Mouse (Mus musculus) midbrain, embryonic 16.5 days (tissue): Measurements from ENCODE around the gene Csn1s2a. TPM values are rescaled to one million over a fixed set of nuclear protein-coding genes. Genes with fewer than 3 reads are reported as not detected.
"Not testable (repeated sequence)": the region's sequence is repeated elsewhere in the genome, so short reads cannot be mapped to it uniquely, and the experiment has no call there.

Experiments
- ATAC-seq: fragments of 200-750 bp; cut with Nextera tagmentation; 2 replicates; pipeline ENCODE4 v1.8.0; 2017; ENCODE audit warnings: moderate TSS enrichment
- H3K27ac ChIP-seq: fragments of 300-500 bp; sonication (generic); 2 replicates; pipeline ENCODE4 v1.5.1; 2014; ENCODE audit warnings: mild to moderate bottlenecking, low read length, mixed read lengths
- H3K27me3 ChIP-seq: fragments of 300-500 bp; sonication (generic); 2 replicates; pipeline ENCODE4 v1.6.1; 2014; ENCODE audit warnings: low read depth, low read length, mixed read lengths; ENCODE audit not compliant: control insufficient read depth, insufficient read depth
- H3K36me3 ChIP-seq: fragments of 300-500 bp; sonication (generic); 2 replicates; pipeline ENCODE4 v1.6.1; 2014; ENCODE audit warnings: mild to moderate bottlenecking, low read length, moderate library complexity, mixed read lengths; ENCODE audit not compliant: control insufficient read depth, insufficient read depth
- H3K4me1 ChIP-seq: fragments of 300-500 bp; sonication (generic); 2 replicates; pipeline ENCODE4 v1.6.1; 2014; ENCODE audit warnings: mild to moderate bottlenecking, low read length, mixed read lengths; ENCODE audit not compliant: control insufficient read depth, insufficient read depth
- H3K4me2 ChIP-seq: fragments of 300-500 bp; sonication (generic); 2 replicates; pipeline ENCODE4 v1.6.1; 2014; ENCODE audit warnings: mild to moderate bottlenecking, low read length, mixed read lengths
- H3K4me3 ChIP-seq: fragments of 300-500 bp; sonication (generic); 2 replicates; pipeline ENCODE4 v1.5.1; 2014; ENCODE audit warnings: low read depth, mild to moderate bottlenecking, low read length, moderate library complexity, mixed read lengths
- H3K9ac ChIP-seq: fragments of 300-500 bp; sonication (generic); 2 replicates; pipeline ENCODE4 v1.6.1; 2014; ENCODE audit warnings: low read depth, low read length, mixed read lengths
- H3K9me3 ChIP-seq: fragments of 300-500 bp; sonication (generic); replicated peaks from 2 replicates; pipeline ENCODE4 v1.6.1; 2014; ENCODE audit warnings: mild to moderate bottlenecking, low read length, mixed read lengths; ENCODE audit not compliant: control insufficient read depth, poor library complexity, severe bottlenecking
- WGBS: fragments of 180-500 bp; shearing (Covaris S2); extraction: QIAGEN DNeasy Blood & Tissue Kit; methylation state at CpG from one replicate; pipeline ENCODE4 v1.1.7; 2014; 5-methylcytosine and 5-hydroxymethylcytosine counted together
- polyA plus RNA-seq: library from polyadenylated mRNA; unstranded; fragments of >200 nt; fragmentation: Nextera tagmentation; extraction: Ambion mirVana; gene quantifications from 2 replicates; pipeline ENCODE4 v1.2.1, GENCODE M21; 2015

Csn1s2a gene
- polyA plus RNA-seq: not detected in 2 replicates

- WGBS: 87% methylated on average over 1 of the region's 1 CpGs
- ATAC-seq: no peak
- H3K4me3 ChIP-seq: no peak within 1 kb of the TSS
- no peak within 1 kb of the TSS for H3K4me2 ChIP-seq
- no peaks in the 10 kb centered on the region for H3K36me3 ChIP-seq
- no peaks in the 10 kb centered on the region for H3K27me3 ChIP-seq
- H3K27ac ChIP-seq: no peak within 1 kb of the TSS
- H3K9me3 ChIP-seq: no peaks in the 10 kb centered on the region
- H3K4me1 ChIP-seq: no peaks in the 10 kb centered on the region
- H3K9ac ChIP-seq: no peak within 1 kb of the TSS
Observed at GRCm38 (mm10) chr5:87774267-87774666, at the start of gene Csn1s2a. Gene Csn1s2a (plus strand): TSS chr5:87774567.

GRCm38 (mm10) chr5:87734821-87735220 lies 39.5 kb upstream of the Csn1s2a start:
- Histone ChIP-seq H3K36me3 (no peaks in the 10 kb centered on the region), H3K27me3 (no peaks in the 10 kb centered on the region), H3K4me3 (no peak overlapping the region), H3K9me3 (no peaks in the 10 kb centered on the region), H3K27ac (no peak overlapping the region), H3K4me2 (no peak overlapping the region), H3K4me1 (no peaks in the 10 kb centered on the region), H3K9ac (no peak overlapping the region)
- no peak for ATAC-seq

DNA sequence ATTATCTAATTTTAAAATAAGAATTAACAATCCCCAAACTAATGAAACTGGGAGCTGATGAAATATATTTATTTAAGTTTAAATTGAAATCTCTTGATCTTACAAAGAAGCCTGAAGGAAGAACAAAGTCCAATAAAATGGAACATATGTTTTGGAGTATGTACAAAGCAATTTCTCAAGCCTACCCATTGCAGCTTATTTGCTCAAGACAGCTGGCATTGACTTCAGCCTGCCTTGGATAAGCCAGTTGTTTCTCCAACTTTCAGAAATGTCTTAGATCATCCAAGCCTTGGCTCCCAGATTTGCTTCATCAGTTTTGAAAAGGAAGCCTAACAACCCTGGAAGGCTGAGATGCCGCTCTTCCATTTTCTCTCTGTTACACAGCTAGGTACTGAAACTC lies 20.9 kb upstream of the Csn1s2a start:
- H3K4me2 ChIP-seq: no peak overlapping the region
- H3K9me3 ChIP-seq: no peaks in the 10 kb centered on the region
- no peak overlapping the region for H3K27ac ChIP-seq
- no peak overlapping the region for H3K9ac ChIP-seq
- H3K36me3 ChIP-seq: no peaks in the 10 kb centered on the region
- H3K4me3 ChIP-seq: no peak overlapping the region
- 65% methylated on average over 1 of the region's 1 CpGs for WGBS
- ATAC-seq: no peak
- no peaks in the 10 kb centered on the region for H3K4me1 ChIP-seq
- H3K27me3 ChIP-seq: no peaks in the 10 kb centered on the region

GRCm38 (mm10) chr5:87764546-87764945 lies 9.8 kb upstream of the Csn1s2a start:
- H3K36me3 ChIP-seq: no peaks in the 10 kb centered on the region
- H3K27ac ChIP-seq: no peak overlapping the region
- no peak overlapping the region for H3K9ac ChIP-seq
- no peaks in the 10 kb centered on the region for H3K27me3 ChIP-seq
- 87% methylated on average over 3 of the region's 3 CpGs for WGBS
- no peak for ATAC-seq
- H3K4me1 ChIP-seq: no peaks in the 10 kb centered on the region
- H3K4me3 ChIP-seq: no peak overlapping the region
- H3K4me2 ChIP-seq: no peak overlapping the region
- no peaks in the 10 kb centered on the region for H3K9me3 ChIP-seq

DNA sequence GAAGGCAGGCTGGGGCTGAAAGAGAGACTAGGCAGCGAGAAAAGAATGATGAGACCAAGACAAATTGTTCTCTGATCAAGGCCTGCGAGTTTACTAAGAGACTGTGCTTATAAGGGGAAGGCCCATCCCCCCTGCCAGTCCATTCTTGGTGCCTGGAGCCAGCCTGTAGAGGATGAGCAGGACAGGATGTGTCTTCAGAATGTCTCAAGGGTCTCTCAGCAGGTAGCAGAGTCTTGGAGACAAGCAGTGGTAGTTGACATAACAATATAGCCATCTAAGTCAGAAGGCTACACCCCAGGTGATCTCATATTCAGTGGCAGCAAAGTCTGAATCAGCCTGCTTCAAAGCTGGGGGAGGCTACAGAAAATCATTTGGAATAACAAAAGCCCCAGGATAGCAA lies 2.2 kb upstream of the Csn1s2a start:
- H3K9ac ChIP-seq, H3K27ac ChIP-seq, H3K27me3 ChIP-seq, H3K4me3 ChIP-seq, H3K36me3 ChIP-seq, H3K4me1 ChIP-seq, H3K9me3 ChIP-seq, ATAC-seq, H3K4me2 ChIP-seq: not testable (repeated sequence)
- 32% methylated on average over 2 of the region's 2 CpGs for WGBS

DNA sequence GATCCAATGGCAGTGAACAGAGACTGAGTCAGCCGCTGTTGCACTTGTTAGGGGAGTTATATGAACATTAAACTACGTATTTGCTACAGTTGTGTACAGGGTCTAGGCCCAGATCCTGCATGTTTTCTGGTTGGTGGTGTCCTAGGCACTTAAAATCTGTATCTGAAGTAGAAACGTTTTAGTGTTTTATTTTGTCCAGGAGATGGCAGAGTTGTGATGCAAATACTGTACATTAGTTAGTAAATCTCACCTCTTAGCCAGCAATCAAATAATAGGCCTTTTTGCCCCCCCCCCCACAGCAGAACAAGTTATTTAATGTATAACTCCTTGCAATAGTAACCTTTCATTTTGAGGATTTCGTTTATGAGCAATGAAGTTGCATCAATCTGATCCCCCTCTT lies 8.4 kb downstream of the Csn1s2a start:
- Histone ChIP-seq H3K9ac (no peak overlapping the region), H3K27ac (no peak overlapping the region), H3K4me1 (no peaks in the 10 kb centered on the region), H3K4me3 (no peak overlapping the region), H3K4me2 (no peak overlapping the region), H3K36me3 (no peaks in the 10 kb centered on the region), H3K27me3 (no peaks in the 10 kb centered on the region), H3K9me3 (no peaks in the 10 kb centered on the region)
- ATAC-seq: no peak
- WGBS: 66% methylated on average over 4 of the region's 4 CpGs

DNA sequence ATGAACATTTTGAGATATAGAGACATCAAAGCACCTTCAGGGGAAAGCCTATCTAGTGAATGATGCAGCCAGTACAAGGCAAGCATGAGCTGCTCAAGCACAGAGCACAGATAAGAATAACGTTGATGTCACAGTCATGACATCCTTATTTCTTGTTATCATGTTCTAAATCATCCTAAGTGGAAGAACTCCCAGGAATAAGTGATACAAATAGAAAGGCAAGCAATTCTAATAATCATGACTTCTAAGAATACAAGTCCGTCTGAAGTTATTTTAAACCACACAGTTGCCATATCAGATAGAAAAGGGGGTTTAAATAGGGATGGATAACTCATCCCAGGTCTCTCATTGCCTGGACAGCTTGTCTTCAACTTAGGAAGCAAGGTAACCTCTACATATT lies 33.4 kb downstream of the Csn1s2a start, which contains the start of gene Csn1s2b:
Gene Csn1s2b, plus strand, starts transcription at position 301 of the 400 bp plus-strand sequence.
- no peak within 1 kb of the TSS for H3K4me3 ChIP-seq
- H3K27me3 ChIP-seq: no peaks in the 10 kb centered on the region
- no peak within 1 kb of the TSS for H3K4me2 ChIP-seq
- no peak within 1 kb of the TSS for H3K27ac ChIP-seq
- ATAC-seq: no peak
- H3K9me3 ChIP-seq: no peaks in the 10 kb centered on the region
- no peaks in the 10 kb centered on the region for H3K36me3 ChIP-seq
- 89% methylated on average over 2 of the region's 2 CpGs for WGBS
- no peak within 1 kb of the TSS for H3K9ac ChIP-seq
- H3K4me1 ChIP-seq: no peaks in the 10 kb centered on the region

- no peaks in the 10 kb centered on the region for H3K4me1 ChIP-seq
- H3K9ac ChIP-seq: no peak overlapping the region
- H3K27ac ChIP-seq: no peak overlapping the region
- ATAC-seq: no peak
- no peaks in the 10 kb centered on the region for H3K36me3 ChIP-seq
- H3K27me3 ChIP-seq: no peaks in the 10 kb centered on the region
- H3K4me3 ChIP-seq: no peak overlapping the region
- H3K9me3 ChIP-seq: no peaks in the 10 kb centered on the region
- WGBS: 61% methylated on average over 2 of the region's 2 CpGs
- H3K4me2 ChIP-seq: no peak overlapping the region
Observed at GRCm38 (mm10) chr5:87809253-87809652, 34.9 kb downstream of the Csn1s2a start.

DNA sequence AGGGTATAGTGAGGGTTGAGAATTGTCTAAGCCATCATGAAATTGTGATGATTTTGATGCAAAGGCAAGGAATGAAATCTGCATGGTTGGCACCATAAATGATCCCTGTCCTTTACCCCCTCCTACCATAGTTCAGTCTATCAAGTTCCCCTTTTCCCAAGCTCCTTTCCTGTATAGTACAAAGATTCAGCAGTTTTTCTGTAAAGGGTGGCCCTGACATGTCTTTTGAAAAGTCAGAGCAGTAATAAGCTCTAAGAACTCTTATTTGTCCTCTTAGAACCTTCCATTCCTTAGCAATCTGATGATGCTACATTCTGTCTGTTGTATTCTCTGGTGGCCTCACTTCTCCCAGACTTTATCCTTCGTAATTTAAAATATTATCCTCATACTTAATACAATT lies 51.0 kb downstream of the Csn1s2a start, which contains the start of gene Prr27:
Gene Prr27, plus strand, starts transcription at position 301 of the 400 bp plus-strand sequence.
- Histone ChIP-seq H3K9ac (no peak within 1 kb of the TSS), H3K36me3 (no peaks in the 10 kb centered on the region), H3K27me3 (no peaks in the 10 kb centered on the region), H3K4me2 (no peak within 1 kb of the TSS), H3K9me3 (no peaks in the 10 kb centered on the region), H3K27ac (no peak within 1 kb of the TSS), H3K4me1 (no peaks in the 10 kb centered on the region), H3K4me3 (no peak within 1 kb of the TSS)
- ATAC-seq: no peak
- 50% methylated on average over 1 of the region's 1 CpGs for WGBS
